Mouse (Mus musculus): ENCODE measurements around the gene Nup188.

GRCm38 (mm10) chr2:30372726-30373125, 86.5 kb downstream of the Nup188 start:
- TF ChIP-seq POLR2AphosphoS5 (IDR thresholded peaks at IDR 0.05; ENCODE audit: insufficient replicate concordance, low read depth, low read length) (no peak), CTCF (IDR thresholded peaks at IDR 0.05; ENCODE audit: low read depth, low read length) (no peak)

Measured in G1E (cell line).